Mouse (Mus musculus) myocyte (in vitro differentiated cells): Measurements from ENCODE around the gene Ciapin1. TPM values are rescaled to one million over a fixed set of nuclear protein-coding genes. Genes with fewer than 3 reads are reported as not detected.

Source experiments
- H3K27me3 ChIP-seq: one replicate; pipeline ENCODE4 v1.6.1; 2011; ENCODE audit not compliant: control insufficient read depth, insufficient read depth, insufficient read length
- H3K36me3 ChIP-seq: one replicate; pipeline ENCODE4 v1.6.1; 2011; ENCODE audit not compliant: control insufficient read depth, insufficient read depth
- H3K4me2 ChIP-seq: one replicate; pipeline ENCODE4 v1.6.1; 2011; ENCODE audit warnings: low read depth, control low read depth
- H3K4me3 ChIP-seq: one replicate; pipeline ENCODE4 v1.5.1; 2011; ENCODE audit warnings: mild to moderate bottlenecking, control low read depth, moderate library complexity
- H3K79me2 ChIP-seq: one replicate; pipeline ENCODE4 v1.6.1; 2011; ENCODE audit not compliant: control insufficient read depth, insufficient read depth
- H3ac ChIP-seq: one replicate; pipeline ENCODE4 v1.6.1; 2011; ENCODE audit not compliant: control insufficient read depth, insufficient read length
- CEBPB ChIP-seq: IDR thresholded peaks from 2 replicates; pipeline ENCODE4 v1.6.1; 2011; ENCODE audit warnings: mild to moderate bottlenecking, moderate library complexity; ENCODE audit not compliant: poor library complexity, insufficient read depth, severe bottlenecking
- E2F4 ChIP-seq: IDR thresholded peaks from one replicate; pipeline ENCODE4 v1.6.1; 2011; ENCODE audit warnings: mild to moderate bottlenecking, control low read depth, moderate library complexity; ENCODE audit not compliant: insufficient read depth
- MAX ChIP-seq: IDR thresholded peaks from one replicate; pipeline ENCODE4 v1.6.1; 2011; ENCODE audit warnings: low read depth, mild to moderate bottlenecking, control low read depth
- MYOD1 ChIP-seq, 3 experiments: IDR thresholded peaks; one replicate each; pipeline ENCODE4 v1.6.1; 2011; ENCODE audit warnings: control low read depth in 2 of 3, low read depth in 2 of 3, mild to moderate bottlenecking in 2 of 3, moderate library complexity in 1 of 3; ENCODE audit not compliant: insufficient read length in 2 of 3, control insufficient read depth in 1 of 3
- MYOG ChIP-seq, 3 experiments: IDR thresholded peaks; one replicate each; pipeline ENCODE4 v1.6.1; 2011; ENCODE audit warnings: control low read depth in 2 of 3, low read depth in 2 of 3, mild to moderate bottlenecking in 2 of 3; ENCODE audit not compliant: insufficient read length in 2 of 3, control insufficient read depth in 1 of 3, insufficient read depth in 1 of 3
- POLR2A ChIP-seq: IDR thresholded peaks from one replicate; pipeline ENCODE4 v1.6.1; 2011; ENCODE audit warnings: low read depth, mild to moderate bottlenecking, control low read depth, moderate library complexity; ENCODE audit not compliant: insufficient read length
- POLR2AphosphoS2 ChIP-seq: IDR thresholded peaks from one replicate; pipeline ENCODE4 v1.6.1; 2011; ENCODE audit warnings: low read depth, control low read depth; ENCODE audit not compliant: insufficient read length
- REST ChIP-seq: IDR thresholded peaks from one replicate; pipeline ENCODE4 v1.6.1; 2011; ENCODE audit warnings: mild to moderate bottlenecking, control low read depth, moderate library complexity; ENCODE audit not compliant: insufficient read depth, insufficient read length
- SRF ChIP-seq: IDR thresholded peaks from one replicate; pipeline ENCODE4 v1.6.1; 2011; ENCODE audit warnings: low read depth; ENCODE audit not compliant: control insufficient read depth, insufficient read length
- TCF12 ChIP-seq: IDR thresholded peaks from one replicate; pipeline ENCODE4 v1.6.1; 2011; ENCODE audit warnings: mild to moderate bottlenecking, control low read depth; ENCODE audit not compliant: poor library complexity, insufficient read depth, severe bottlenecking
- TCF3 ChIP-seq: IDR thresholded peaks from one replicate; pipeline ENCODE4 v1.6.1; 2011; ENCODE audit warnings: low read depth, control low read depth; ENCODE audit not compliant: insufficient read length
- USF1 ChIP-seq: IDR thresholded peaks from one replicate; pipeline ENCODE4 v1.6.1; 2011; ENCODE audit warnings: low read depth, mild to moderate bottlenecking, control low read depth, moderate library complexity
- polyA plus RNA-seq: library from polyadenylated mRNA; unstranded; fragments of >200 nt; fragmentation: generic; extraction: Trizol; gene quantifications from one replicate; pipeline ENCODE4 v1.2.1, GENCODE M21; 2012; ENCODE audit warnings: missing spikeins

Gene Ciapin1
- polyA plus RNA-seq, 1 experiment, result 74.9 TPM

DNA sequence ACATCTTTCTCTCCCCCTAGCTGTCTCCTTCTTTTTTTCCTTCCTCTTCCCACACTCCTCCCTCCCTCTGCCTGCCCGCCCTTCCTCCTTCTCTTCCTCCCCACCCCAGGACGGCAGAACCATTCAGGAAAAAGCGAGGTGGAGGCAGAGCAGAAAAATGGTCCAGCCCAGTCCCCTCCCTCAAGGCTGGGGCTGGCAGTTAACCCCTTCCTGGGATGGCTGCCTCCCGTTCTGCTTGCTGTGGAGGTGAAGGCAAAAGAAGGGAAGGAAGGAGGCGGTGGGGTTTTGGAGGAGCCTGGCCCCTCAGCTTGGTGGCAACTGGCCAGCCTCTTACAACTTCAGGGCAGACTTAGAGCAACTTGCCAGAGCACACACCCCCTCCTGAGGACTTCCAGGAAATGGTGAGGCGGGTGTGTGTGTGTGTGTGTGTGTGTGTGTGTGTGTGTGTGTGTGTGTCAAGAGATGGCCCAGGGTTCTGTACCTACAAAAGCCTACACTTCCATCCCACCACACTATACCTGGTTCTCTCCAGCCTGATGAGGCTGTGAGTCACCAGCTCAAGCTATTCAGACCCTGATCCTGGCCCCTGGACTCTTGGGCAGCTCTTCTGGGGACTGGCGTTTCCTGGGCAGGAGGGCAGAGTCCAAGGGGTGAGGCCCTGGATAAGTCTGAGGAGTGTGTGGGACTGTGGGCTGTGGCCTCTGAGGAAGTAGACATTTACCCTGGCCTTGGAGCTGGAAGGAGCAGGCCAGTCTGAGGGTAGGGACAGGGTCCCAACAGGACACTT lies 33.1 kb upstream of the Ciapin1 start:
- Histone ChIP-seq H3K4me3 (peak overlapping the region; percentile 15), H3K79me2 (no peaks in the 10 kb centered on the region), H3K27me3 (no peaks in the 10 kb centered on the region), H3K36me3 (no peaks in the 10 kb centered on the region), H3K4me2 (peak overlapping the region; percentile 83), H3ac (no peak overlapping the region)
- no peak for TF ChIP-seq REST
- no peak for TF ChIP-seq E2F4
- TF ChIP-seq SRF, result no peak
- no peak for TF ChIP-seq MYOD1 (IDR thresholded peaks at IDR 0.05; ENCODE audit: control insufficient read depth in 1 of 3, insufficient read length in 2 of 3, low read depth in 2 of 3)
- TF ChIP-seq TCF3, result no peak
- no peak for TF ChIP-seq POLR2AphosphoS2
- TF ChIP-seq CEBPB, result no peak
- no peak for TF ChIP-seq USF1

DNA sequence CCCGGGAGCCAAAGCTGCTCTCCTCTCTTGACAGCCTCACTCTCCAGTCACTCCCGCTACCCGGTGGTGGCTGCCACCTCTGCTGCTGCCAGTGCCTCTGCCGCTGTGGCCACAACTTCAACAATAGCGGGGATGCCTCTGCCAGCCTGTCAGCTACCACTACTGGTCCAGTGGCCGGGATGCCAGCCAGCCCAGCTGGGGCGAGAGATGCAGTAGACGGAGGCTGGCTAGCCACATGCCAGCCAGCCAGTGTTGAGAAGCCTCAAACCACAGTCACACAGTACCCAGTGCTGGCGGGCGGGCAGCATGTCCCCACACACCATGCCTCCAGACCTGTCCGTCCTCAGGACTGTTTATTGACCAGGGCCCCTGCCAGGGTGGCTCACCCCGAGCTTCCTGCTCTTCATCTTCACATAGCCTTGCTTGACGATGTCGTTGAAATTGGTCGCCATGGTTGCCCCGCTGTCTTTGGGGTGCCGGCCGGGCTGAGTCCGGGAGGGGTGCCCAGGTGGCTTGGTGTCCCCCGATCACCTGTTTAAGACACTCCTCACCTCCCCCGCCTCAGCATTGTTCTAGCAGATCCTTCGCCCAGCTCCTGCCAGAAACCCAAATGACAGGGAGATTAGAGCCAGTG lies 32.4 kb upstream of the Ciapin1 start:
- no peaks in the 10 kb centered on the region for H3K27me3 ChIP-seq

DNA sequence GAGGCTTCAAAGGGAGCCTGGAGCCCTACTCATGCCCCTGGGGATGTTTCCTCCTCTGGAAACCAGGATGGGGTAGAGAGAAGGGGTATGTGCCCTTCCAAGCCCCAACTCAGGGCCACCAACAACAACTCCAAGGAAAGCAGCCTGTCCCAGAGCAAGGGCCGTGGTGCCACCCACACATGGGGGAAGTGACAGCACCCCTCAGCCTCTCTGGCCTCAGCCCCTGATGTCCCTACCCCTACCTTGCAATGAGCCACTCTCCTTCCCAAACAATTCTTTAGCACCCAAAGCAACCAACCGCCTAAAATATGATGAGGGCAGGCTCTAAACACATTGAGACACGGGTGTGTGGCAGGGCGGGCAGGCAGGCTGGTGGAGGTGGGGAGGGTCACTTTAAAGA lies 31.8 kb upstream of the Ciapin1 start:
- Histone ChIP-seq H3K4me3 (peak overlapping the region; percentile 15), H3K4me2 (peak overlapping the region; percentile 83), H3K36me3 (no peaks in the 10 kb centered on the region), H3K27me3 (no peaks in the 10 kb centered on the region), H3ac (no peak overlapping the region), H3K79me2 (no peaks in the 10 kb centered on the region)
- TF ChIP-seq SRF (no peak), E2F4 (no peak), MAX (no peak), USF1 (no peak), REST (no peak), MYOG (IDR thresholded peaks at IDR 0.05; ENCODE audit: control insufficient read depth in 1 of 3, insufficient read depth in 1 of 3, insufficient read length in 2 of 3, low read depth in 2 of 3) (no peak), CEBPB (no peak), TCF12 (no peak), TCF3 (no peak), POLR2AphosphoS2 (no peak), POLR2A (no peak)

More for the DNA sequence above, 32.4 kb upstream of the Ciapin1 start:
- H3K36me3 ChIP-seq, result no peaks in the 10 kb centered on the region
- no peaks in the 10 kb centered on the region for H3K79me2 ChIP-seq
- peak overlapping the region; percentile 83 for H3K4me2 ChIP-seq
- no peak overlapping the region for H3ac ChIP-seq
- TF ChIP-seq SRF (no peak), MYOG (IDR thresholded peaks at IDR 0.05; ENCODE audit: control insufficient read depth in 1 of 3, insufficient read depth in 1 of 3, insufficient read length in 2 of 3, low read depth in 2 of 3) (peak in 1 of 3 experiments; percentile 21), MYOD1 (IDR thresholded peaks at IDR 0.05; ENCODE audit: control insufficient read depth in 1 of 3, insufficient read length in 2 of 3, low read depth in 2 of 3) (peak in 1 of 3 experiments; percentile 7)
- H3K4me3 ChIP-seq, result peak overlapping the region; percentile 15

DNA sequence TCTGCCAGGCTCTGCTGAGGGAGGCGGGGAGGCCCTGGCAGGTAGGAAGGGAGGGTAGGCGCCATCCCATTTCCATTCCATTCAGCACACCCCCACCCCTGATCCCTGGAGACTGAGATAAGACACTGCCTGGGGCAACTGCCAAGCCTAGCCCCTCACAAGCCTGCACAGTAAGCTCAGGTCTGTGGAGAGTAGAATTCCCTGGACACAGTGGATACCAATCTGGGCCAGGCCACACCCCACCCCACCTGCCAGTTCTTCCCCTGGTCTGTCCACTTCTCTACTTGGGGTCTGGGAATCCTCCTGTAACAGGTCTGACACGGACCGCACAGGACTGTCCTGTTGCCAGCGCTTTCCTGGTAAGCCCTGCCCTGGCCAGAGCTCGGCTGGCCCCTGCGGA lies 31.0 kb upstream of the Ciapin1 start:
- Histone ChIP-seq H3K36me3 (peaks cover under 1% of the 10 kb centered on the region), H3K4me2 (no peak overlapping the region), H3K4me3 (no peak overlapping the region), H3ac (no peak overlapping the region), H3K79me2 (no peaks in the 10 kb centered on the region), H3K27me3 (no peaks in the 10 kb centered on the region)
- TF ChIP-seq CEBPB, result no peak
- no peak for TF ChIP-seq SRF
- TF ChIP-seq POLR2AphosphoS2, result no peak
- TF ChIP-seq REST, result no peak

DNA sequence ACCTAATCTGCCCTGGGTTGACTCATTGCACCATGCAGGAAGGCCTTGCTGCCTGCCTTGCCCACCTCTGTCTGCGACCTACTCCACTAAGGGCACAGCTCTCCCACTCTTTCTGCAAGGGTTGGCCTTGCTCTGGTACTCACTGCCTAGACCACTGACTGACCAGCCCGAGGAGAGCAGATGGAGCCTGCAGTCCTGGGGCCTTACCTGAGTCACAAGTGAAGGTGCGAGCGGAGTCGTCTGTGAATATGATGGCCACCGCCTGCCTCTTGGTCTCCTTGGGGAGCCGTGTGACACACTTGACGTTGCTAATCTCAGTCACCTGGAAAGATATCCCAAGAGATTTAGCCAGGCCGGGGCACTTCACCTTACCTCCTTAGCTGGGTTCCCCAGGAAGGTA lies 28.8 kb upstream of the Ciapin1 start:
- Histone ChIP-seq H3ac (no peak overlapping the region), H3K36me3 (peaks cover 13% of the 10 kb centered on the region), H3K27me3 (no peaks in the 10 kb centered on the region), H3K4me3 (no peak overlapping the region), H3K79me2 (no peaks in the 10 kb centered on the region), H3K4me2 (no peak overlapping the region)
- no peak for TF ChIP-seq USF1
- TF ChIP-seq POLR2AphosphoS2, result no peak
- TF ChIP-seq REST, result no peak
- TF ChIP-seq CEBPB, result no peak
- TF ChIP-seq MAX, result no peak
- TF ChIP-seq MYOG (IDR thresholded peaks at IDR 0.05; ENCODE audit: control insufficient read depth in 1 of 3, insufficient read depth in 1 of 3, insufficient read length in 2 of 3, low read depth in 2 of 3), result no peak
- TF ChIP-seq SRF, result no peak
- TF ChIP-seq POLR2A, result no peak
